Mouse (Mus musculus) C2C12 (cell line): Measurements from ENCODE around the gene Cdk5.

Experiments used
- CEBPB ChIP-seq: IDR thresholded peaks from one replicate; pipeline ENCODE4 v1.6.1; 2011; ENCODE audit warnings: low read depth, mild to moderate bottlenecking, control low read depth, moderate library complexity
- CTCF ChIP-seq: IDR thresholded peaks from one replicate; pipeline ENCODE4 v1.5.1; 2011; ENCODE audit not compliant: control insufficient read depth, insufficient read depth, insufficient read length
- MAX ChIP-seq: IDR thresholded peaks from one replicate; pipeline ENCODE4 v1.6.1; 2011; ENCODE audit warnings: mild to moderate bottlenecking, control low read depth
- MYOD1 ChIP-seq: IDR thresholded peaks from one replicate; pipeline ENCODE4 v1.6.1; 2011; ENCODE audit warnings: low read depth; ENCODE audit not compliant: control insufficient read depth, insufficient read length
- USF1 ChIP-seq: IDR thresholded peaks from one replicate; pipeline ENCODE4 v1.6.1; 2011; ENCODE audit warnings: low read depth, mild to moderate bottlenecking, control low read depth, moderate library complexity

DNA sequence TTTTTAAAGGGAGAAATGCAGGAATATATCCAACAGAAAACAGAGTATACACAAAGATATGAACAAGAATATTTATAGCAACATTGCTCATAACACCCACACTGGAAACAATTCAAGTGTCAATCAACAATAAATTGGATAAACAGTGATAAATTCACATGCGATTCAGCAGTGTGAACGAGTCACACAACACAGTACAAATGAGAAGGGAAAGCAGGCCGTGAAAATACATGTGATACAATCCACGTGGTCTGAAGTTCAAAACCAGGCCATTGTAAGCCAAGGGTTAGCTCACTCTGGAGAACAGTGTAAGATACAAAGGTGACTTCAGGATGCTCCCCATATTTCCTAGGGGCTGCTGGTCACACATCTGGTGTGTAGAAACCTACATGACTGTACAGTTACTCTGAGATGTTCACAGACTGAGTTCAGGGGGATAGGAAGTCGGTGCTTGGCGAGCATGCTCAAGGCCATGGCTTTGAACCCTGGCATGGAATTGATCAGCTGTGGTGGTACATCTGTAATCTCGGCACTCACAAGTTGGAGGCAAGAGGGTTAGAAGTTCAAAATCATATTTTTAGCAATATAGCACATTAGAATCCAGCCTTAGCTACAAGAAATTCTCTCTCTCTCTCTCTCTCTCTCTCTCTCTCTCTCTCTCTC is 48.5 kb downstream of the Cdk5 start:
- TF ChIP-seq CEBPB (no peak), CTCF (no peak), USF1 (no peak), MYOD1 (no peak), MAX (no peak)
